Mouse (Mus musculus) ES-Bruce4 (cell line): ENCODE measurements at regions not wholly inside any gene's neighbourhood (a gene's known extent, or its start where the extent isn't known, plus 50 kb on each side); places are given as distances from the start of the nearest gene placed in this dataset.

Experiments
- CTCF ChIP-seq: IDR thresholded peaks from one replicate; pipeline ENCODE4 v1.8.1; 2011; ENCODE audit warnings: low read depth, low read length
- EP300 ChIP-seq: IDR thresholded peaks from 2 replicates; pipeline ENCODE4 v1.6.1; 2011; ENCODE audit warnings: low read depth, low read length; ENCODE audit not compliant: insufficient read depth
- POLR2A ChIP-seq: IDR thresholded peaks from one replicate; pipeline ENCODE4 v1.8.1; 2011; ENCODE audit warnings: low read length; ENCODE audit not compliant: insufficient read depth

GRCm38 (mm10) chr7:39654563-39655286 lies 137.2 kb downstream of the Zfp619 start:
- TF ChIP-seq POLR2A, result no peak
- no peak for TF ChIP-seq CTCF
- TF ChIP-seq EP300, result no peak
